Comparison of ENCODE assay signal across 21 mouse cellular contexts in the genomic region with DNA sequence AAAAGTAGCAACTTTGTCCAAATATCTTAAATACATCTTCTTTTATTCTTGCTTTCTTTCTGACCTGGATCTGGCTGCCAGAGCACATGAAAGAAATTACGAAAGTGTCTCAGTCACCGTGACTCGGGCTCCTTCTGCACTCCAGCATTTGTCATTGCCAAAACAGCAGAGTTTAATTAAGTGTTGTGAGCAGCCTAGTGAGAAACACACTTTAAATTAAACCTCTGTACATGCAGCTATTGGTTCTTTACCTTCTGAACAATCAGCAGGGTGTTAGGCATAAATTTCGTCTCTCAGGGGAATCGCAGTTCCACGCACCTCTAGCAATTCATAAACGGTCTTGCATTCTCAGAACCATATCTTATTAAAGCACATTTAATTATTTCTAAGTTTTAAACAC.
DNase-seq lines count a peak whose midpoint lies in the region; ATAC-seq lines count a peak whose summit lies in the region.
"Had no signal": no experiment of that assay in that cellular context is flagged by ENCODE, and none has a peak within 500 bp of the region (broad histone marks: within the 10 kb centered on the region; RNA-seq: fewer than 3 reads in every experiment).

No protein-coding gene starts in this region.

- H3K4me3 ChIP-seq in neural tube, embryonic 11.5 days (ENCODE audit: low read depth, low read length): no peak overlapping the region
- no peak overlapping the region for H3K4me3 ChIP-seq in neural tube, embryonic 15.5 days (replicated peaks)
- no peak overlapping the region for H3K4me3 ChIP-seq in hindbrain, embryonic 15.5 days
- H3K4me3 ChIP-seq: heart, embryonic 10.5 days; kidney, embryonic 15.5 days; liver, embryonic 13.5 days; lung, embryonic 15.5 days had no signal

- no peaks in the 10 kb centered on the region for H3K9me3 ChIP-seq in neural tube, embryonic 11.5 days (ENCODE audit: control insufficient read depth, low read length)
- no peaks in the 10 kb centered on the region for H3K9me3 ChIP-seq in neural tube, embryonic 15.5 days (replicated peaks)
- no peaks in the 10 kb centered on the region for H3K9me3 ChIP-seq in hindbrain, embryonic 15.5 days
- H3K9me3 ChIP-seq: heart, embryonic 10.5 days; kidney, embryonic 15.5 days; liver, embryonic 13.5 days; lung, embryonic 15.5 days had no signal

- 51% methylated on average over 7 of the region's 7 CpGs for WGBS in neural tube, embryonic 11.5 days
- WGBS in neural tube, embryonic 15.5 days: 28% methylated on average over 7 of the region's 7 CpGs
- WGBS in hindbrain, embryonic 15.5 days: 22% methylated on average over 7 of the region's 7 CpGs

- no peak overlapping the region for H3K27ac ChIP-seq in neural tube, embryonic 11.5 days (ENCODE audit: low read depth, low read length)
- H3K27ac ChIP-seq in neural tube, embryonic 15.5 days (replicated peaks): no peak overlapping the region
- no peak overlapping the region for H3K27ac ChIP-seq in hindbrain, embryonic 15.5 days (replicated peaks)
- H3K27ac ChIP-seq: heart, embryonic 10.5 days; kidney, embryonic 15.5 days; liver, embryonic 13.5 days; lung, embryonic 15.5 days; macrophage had no signal

- no peaks in the 10 kb centered on the region for H3K36me3 ChIP-seq in neural tube, embryonic 11.5 days (ENCODE audit: control insufficient read depth, insufficient read depth, low read length)
- H3K36me3 ChIP-seq in neural tube, embryonic 15.5 days: no peaks in the 10 kb centered on the region
- no peaks in the 10 kb centered on the region for H3K36me3 ChIP-seq in hindbrain, embryonic 15.5 days
- H3K36me3 ChIP-seq: heart, embryonic 10.5 days; kidney, embryonic 15.5 days; liver, embryonic 13.5 days; lung, embryonic 15.5 days had no signal

- ATAC-seq in neural tube, embryonic 11.5 days (ENCODE audit: insufficient read depth, low FRiP score, low TSS enrichment): no peak
- ATAC-seq in neural tube, embryonic 15.5 days (ENCODE audit: low FRiP score): no peak
- no peak for ATAC-seq in hindbrain, embryonic 15.5 days (ENCODE audit: low FRiP score, low read depth)
- ATAC-seq in erythroblast, adult 5-6 weeks (replicated peaks; ENCODE audit: low FRiP score, poor library complexity, severe bottlenecking): no peak

- DNase-seq in embryo, embryonic 10.5 days (ENCODE audit: low spot score): peak; percentile 15
- no peak for DNase-seq in embryo, embryonic 11 days
- peak; percentile 28 for DNase-seq in neural tube, embryonic 11.5 days (ENCODE audit: low spot score)
- DNase-seq in thymus, postnatal 4 days: no peak
- no peak for DNase-seq in kidney, postnatal 25 days
- DNase-seq: adrenal gland, adult 8-10 months; cerebellum, adult 11-12 months; cerebellum, postnatal 36 days; gastrocnemius, postnatal 36 days; heart, postnatal 10 days; layer of hippocampus, postnatal 36 days; left cerebral cortex, postnatal 4 days; liver, embryonic 13.5 days had no signal

- no peak overlapping the region for H3K4me2 ChIP-seq in neural tube, embryonic 11.5 days (ENCODE audit: low read depth)
- H3K4me2 ChIP-seq in neural tube, embryonic 15.5 days: no peak overlapping the region
- H3K4me2 ChIP-seq in hindbrain, embryonic 15.5 days: peak overlapping the region; percentile 18
- H3K4me2 ChIP-seq: kidney, embryonic 15.5 days; liver, embryonic 13.5 days; lung, embryonic 15.5 days had no signal

- no peaks in the 10 kb centered on the region for H3K27me3 ChIP-seq in neural tube, embryonic 11.5 days (ENCODE audit: control insufficient read depth, insufficient read depth, low read length)
- no peaks in the 10 kb centered on the region for H3K27me3 ChIP-seq in neural tube, embryonic 15.5 days (replicated peaks)
- no peaks in the 10 kb centered on the region for H3K27me3 ChIP-seq in hindbrain, embryonic 15.5 days
- H3K27me3 ChIP-seq: CH12.LX; kidney, embryonic 15.5 days; liver, embryonic 13.5 days; lung, embryonic 15.5 days had no signal

- H3K4me1 ChIP-seq in neural tube, embryonic 11.5 days (ENCODE audit: control insufficient read depth, insufficient read depth, low read length): no peaks in the 10 kb centered on the region
- H3K4me1 ChIP-seq in neural tube, embryonic 15.5 days: no peaks in the 10 kb centered on the region
- 0 out of 2 replicates have a peak, but pooled peaks cover 3% of the 10 kb centered on the region for H3K4me1 ChIP-seq in hindbrain, embryonic 15.5 days (replicated peaks)
- H3K4me1 ChIP-seq: heart, embryonic 10.5 days; kidney, embryonic 15.5 days; liver, embryonic 13.5 days; lung, embryonic 15.5 days had no signal

- H3K9ac ChIP-seq in neural tube, embryonic 11.5 days (ENCODE audit: low read length): no peak overlapping the region
- no peak overlapping the region for H3K9ac ChIP-seq in neural tube, embryonic 15.5 days (replicated peaks)
- H3K9ac ChIP-seq in hindbrain, embryonic 15.5 days: no peak overlapping the region
- H3K9ac ChIP-seq: kidney, embryonic 15.5 days; liver, embryonic 13.5 days; lung, embryonic 15.5 days had no signal

Comparison
In these comparisons a context has a peak if more than half of its experiments do, and no peak if none do; other contexts are left out.
1. DNase-seq: peak in embryo, embryonic 10.5 days (single experiment) and neural tube, embryonic 11.5 days (single experiment); none in embryo, embryonic 11 days (single experiment), thymus, postnatal 4 days (single experiment) and kidney, postnatal 25 days (0 of 2).